Mouse (Mus musculus) brain, embryonic 14.5 days (tissue): ENCODE data around the gene Klhl21.

Source experiments
- CTCF ChIP-seq: fragments of 200-500 bp; IDR thresholded peaks from 2 replicates; pipeline ENCODE4 v1.5.1; 2012; ENCODE audit warnings: inconsistent platforms, mild to moderate bottlenecking, moderate library complexity, borderline replicate concordance; ENCODE audit not compliant: insufficient read depth, insufficient read length; ENCODE audit errors: extremely low read depth
- POLR2A ChIP-seq: fragments of 200-500 bp; IDR thresholded peaks from 2 replicates; pipeline ENCODE4 v1.6.1; 2012; ENCODE audit warnings: mild to moderate bottlenecking, inconsistent platforms, borderline replicate concordance; ENCODE audit not compliant: poor library complexity, insufficient read depth, insufficient read length, severe bottlenecking; ENCODE audit errors: extremely low read depth

- no peak for TF ChIP-seq CTCF
- no peak for TF ChIP-seq POLR2A
Measured at GRCm38 (mm10) chr4:152022506-152022905, 13.9 kb downstream of the Klhl21 start.
